Mouse (Mus musculus) heart, postnatal 0 days (tissue): Measurements from ENCODE around the gene Fam234b.

Experiments
- CTCF ChIP-seq: IDR thresholded peaks from 2 replicates; pipeline ENCODE4 v1.5.1; 2016; ENCODE audit warnings: antibody characterized with exemption, control low read depth, low read depth
- EP300 ChIP-seq: IDR thresholded peaks from 2 replicates; pipeline ENCODE4 v1.6.1; 2016; ENCODE audit warnings: antibody characterized with exemption, low read depth

GRCm38 (mm10) chr6:135177271-135177670, 20.5 kb upstream of the Fam234b start:
- TF ChIP-seq EP300 (no peak), CTCF (no peak)
